Mouse (Mus musculus): Measurements from ENCODE around the gene Slain1. TPM values are rescaled to one million over a fixed set of nuclear protein-coding genes. Genes with fewer than 3 reads are reported as not detected.

Slain1 gene
- polyA plus RNA-seq, 1 experiment from 2014 or later: 13.0 TPM

DNA sequence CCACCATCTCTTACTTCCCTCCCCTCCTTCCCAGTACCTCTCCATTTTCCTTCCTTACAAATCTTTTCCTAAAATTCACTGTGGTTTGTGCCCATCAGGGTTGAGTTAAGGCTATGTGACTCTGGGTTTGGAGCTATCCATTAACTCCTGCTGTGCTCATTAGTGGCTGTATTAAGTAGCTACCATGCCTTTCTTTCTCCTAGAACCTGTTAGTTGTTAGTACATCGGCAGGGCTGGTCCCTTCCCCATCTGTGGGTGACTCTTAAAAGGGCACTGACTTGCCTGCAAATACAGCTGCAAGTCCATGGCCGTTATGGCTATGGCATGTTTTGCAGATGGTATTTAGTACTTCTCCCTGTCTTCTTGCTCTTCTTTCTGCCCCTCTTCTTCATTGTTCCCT is 58.6 kb downstream of the Slain1 start:
- Histone ChIP-seq H3K36me3 (ENCODE audit: control insufficient read depth, insufficient read depth, low read length) (peaks cover 13% of the 10 kb centered on the region; the same call in 1 of the 2 replicates), H3K27ac (ENCODE audit: low read length) (no peak overlapping the region), H3K9me3 (replicated peaks; ENCODE audit: control insufficient read depth, low read length, poor library complexity, severe bottlenecking) (no peaks in the 10 kb centered on the region), H3K9ac (ENCODE audit: low read depth, low read length) (no peak overlapping the region), H3K4me2 (ENCODE audit: low read length) (no peak overlapping the region), H3K4me1 (ENCODE audit: control insufficient read depth, insufficient read depth, low read length) (no peaks in the 10 kb centered on the region), H3K4me3 (ENCODE audit: low read depth, low read length) (no peak overlapping the region), H3K27me3 (ENCODE audit: control insufficient read depth, insufficient read depth, low read depth, low read length) (no peaks in the 10 kb centered on the region)
- no peak for ATAC-seq
- WGBS: 86% methylated on average over 2 of the region's 2 CpGs

DNA sequence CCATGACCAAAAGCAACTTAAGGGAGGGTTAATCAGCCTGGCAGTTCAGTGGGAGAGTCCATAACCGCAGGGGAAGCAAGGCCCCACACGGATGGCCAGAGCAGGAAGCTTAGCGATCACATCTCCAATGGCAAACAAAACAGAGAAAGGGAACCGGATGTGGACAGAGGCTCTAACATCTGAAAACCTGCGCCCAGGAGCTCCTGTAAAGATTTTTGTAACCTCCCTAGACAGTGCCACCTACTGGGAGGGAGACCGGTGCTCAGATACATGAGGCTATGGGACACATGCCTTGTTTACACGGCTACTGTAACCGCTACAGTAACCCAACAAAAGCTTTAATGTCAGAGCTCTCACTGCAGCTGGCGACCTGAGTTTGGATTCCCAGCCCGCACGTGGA is 59.2 kb downstream of the Slain1 start:
- no peak for ATAC-seq
- WGBS: 94% methylated on average over 11 of the region's 11 CpGs
- H3K4me1 ChIP-seq (ENCODE audit: control insufficient read depth, insufficient read depth, low read length): no peaks in the 10 kb centered on the region
- H3K27me3 ChIP-seq (ENCODE audit: control insufficient read depth, insufficient read depth, low read depth, low read length): no peaks in the 10 kb centered on the region
- no peak overlapping the region for H3K4me3 ChIP-seq (ENCODE audit: low read depth, low read length)
- no peaks in the 10 kb centered on the region for H3K9me3 ChIP-seq (replicated peaks; ENCODE audit: control insufficient read depth, low read length, poor library complexity, severe bottlenecking)
- H3K36me3 ChIP-seq (ENCODE audit: control insufficient read depth, insufficient read depth, low read length): peaks cover 10% of the 10 kb centered on the region; the same call in 1 of the 2 replicates
- no peak overlapping the region for H3K4me2 ChIP-seq (ENCODE audit: low read length)
- no peak overlapping the region for H3K27ac ChIP-seq (ENCODE audit: low read length)
- no peak overlapping the region for H3K9ac ChIP-seq (ENCODE audit: low read depth, low read length)

DNA sequence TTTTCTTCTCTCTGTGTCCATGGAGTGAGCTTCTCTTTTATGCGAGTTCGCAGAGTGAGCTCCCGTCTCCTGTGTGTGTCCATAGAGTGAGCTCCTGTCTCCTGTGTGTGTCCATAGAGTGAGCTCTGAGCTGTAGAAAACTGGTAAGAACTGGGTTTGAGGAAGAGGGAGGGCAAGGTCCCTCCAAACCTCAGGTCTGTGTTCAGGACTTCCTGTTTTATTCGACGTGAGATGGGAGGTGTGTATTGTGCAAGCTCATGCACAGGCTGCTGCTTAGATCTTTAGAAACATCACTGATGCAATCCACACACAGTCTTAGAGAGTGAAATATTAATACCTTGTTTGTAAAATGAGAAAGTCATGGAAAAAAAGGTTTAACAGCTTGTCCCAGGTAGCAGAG is 63.0 kb downstream of the Slain1 start:
- no peak overlapping the region for H3K9ac ChIP-seq (ENCODE audit: low read depth, low read length)
- no peak for ATAC-seq
- H3K27me3 ChIP-seq (ENCODE audit: control insufficient read depth, insufficient read depth, low read depth, low read length): no peaks in the 10 kb centered on the region
- H3K36me3 ChIP-seq (ENCODE audit: control insufficient read depth, insufficient read depth, low read length): 0 out of 2 replicates have a peak, but pooled peaks cover 3% of the 10 kb centered on the region
- no peak overlapping the region for H3K4me2 ChIP-seq (ENCODE audit: low read length)
- H3K4me1 ChIP-seq (ENCODE audit: control insufficient read depth, insufficient read depth, low read length): no peaks in the 10 kb centered on the region
- 93% methylated on average over 5 of the region's 5 CpGs for WGBS
- no peak overlapping the region for H3K4me3 ChIP-seq (ENCODE audit: low read depth, low read length)
- H3K27ac ChIP-seq (ENCODE audit: low read length): no peak overlapping the region
- H3K9me3 ChIP-seq (replicated peaks; ENCODE audit: control insufficient read depth, low read length, poor library complexity, severe bottlenecking): no peaks in the 10 kb centered on the region

DNA sequence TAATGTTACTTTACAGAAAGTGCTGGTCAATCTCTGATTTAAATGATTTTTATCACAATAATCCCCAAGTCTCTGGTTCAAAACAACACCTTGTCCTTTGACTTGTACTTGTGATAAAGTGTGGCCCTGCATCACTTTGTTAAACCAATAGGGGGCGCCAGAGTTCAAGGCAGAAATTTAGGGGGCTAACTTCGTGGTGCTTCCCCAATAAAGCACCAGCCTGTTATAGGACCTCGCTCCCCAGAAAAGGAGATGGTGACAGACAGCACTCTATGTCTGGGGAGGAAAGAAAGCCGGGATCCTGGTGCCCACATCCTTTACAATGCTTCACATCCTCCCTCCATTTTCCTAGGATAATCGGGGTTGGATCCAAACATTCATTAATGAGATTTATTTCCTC is 67.5 kb downstream of the Slain1 start:
- H3K4me2 ChIP-seq (ENCODE audit: low read length): no peak overlapping the region
- 42% methylated on average over 5 of the region's 5 CpGs for WGBS
- no peak for ATAC-seq
- H3K36me3 ChIP-seq (ENCODE audit: control insufficient read depth, insufficient read depth, low read length): no peaks in the 10 kb centered on the region
- H3K27me3 ChIP-seq (ENCODE audit: control insufficient read depth, insufficient read depth, low read depth, low read length): no peaks in the 10 kb centered on the region
- H3K4me1 ChIP-seq (ENCODE audit: control insufficient read depth, insufficient read depth, low read length): peaks cover 7% of the 10 kb centered on the region
- H3K9ac ChIP-seq (ENCODE audit: low read depth, low read length): no peak overlapping the region
- H3K27ac ChIP-seq (ENCODE audit: low read length): no peak overlapping the region
- no peaks in the 10 kb centered on the region for H3K9me3 ChIP-seq (replicated peaks; ENCODE audit: control insufficient read depth, low read length, poor library complexity, severe bottlenecking)
- H3K4me3 ChIP-seq (ENCODE audit: low read depth, low read length): no peak overlapping the region

DNA sequence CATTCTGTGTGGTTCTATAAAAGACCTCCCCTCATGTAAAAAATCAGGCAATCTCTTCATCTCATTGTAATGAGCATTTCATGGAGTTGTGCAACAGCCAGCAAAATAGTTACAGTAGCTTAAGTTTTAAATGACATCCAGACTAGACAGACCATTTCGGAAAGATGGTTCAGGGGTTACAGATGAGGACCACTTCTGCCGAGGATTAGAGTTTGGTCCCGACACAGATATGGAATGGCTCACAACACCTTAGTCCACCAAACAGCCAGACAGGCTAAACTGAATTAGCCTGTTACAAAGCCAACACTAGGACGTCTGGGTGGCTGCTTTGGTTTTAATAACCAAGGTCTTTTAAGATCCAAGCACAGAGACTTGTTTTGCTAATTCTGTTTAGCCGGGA is 68.0 kb downstream of the Slain1 start:
- no peaks in the 10 kb centered on the region for H3K27me3 ChIP-seq (ENCODE audit: control insufficient read depth, insufficient read depth, low read depth, low read length)
- H3K9ac ChIP-seq (ENCODE audit: low read depth, low read length): no peak overlapping the region
- no peaks in the 10 kb centered on the region for H3K36me3 ChIP-seq (ENCODE audit: control insufficient read depth, insufficient read depth, low read length)
- H3K4me3 ChIP-seq (ENCODE audit: low read depth, low read length): no peak overlapping the region
- H3K4me1 ChIP-seq (ENCODE audit: control insufficient read depth, insufficient read depth, low read length): peaks cover 7% of the 10 kb centered on the region
- no peak overlapping the region for H3K4me2 ChIP-seq (ENCODE audit: low read length)
- no peaks in the 10 kb centered on the region for H3K9me3 ChIP-seq (replicated peaks; ENCODE audit: control insufficient read depth, low read length, poor library complexity, severe bottlenecking)
- no peak for ATAC-seq
- H3K27ac ChIP-seq (ENCODE audit: low read length): no peak overlapping the region
- 67% methylated on average over 5 of the region's 5 CpGs for WGBS

DNA sequence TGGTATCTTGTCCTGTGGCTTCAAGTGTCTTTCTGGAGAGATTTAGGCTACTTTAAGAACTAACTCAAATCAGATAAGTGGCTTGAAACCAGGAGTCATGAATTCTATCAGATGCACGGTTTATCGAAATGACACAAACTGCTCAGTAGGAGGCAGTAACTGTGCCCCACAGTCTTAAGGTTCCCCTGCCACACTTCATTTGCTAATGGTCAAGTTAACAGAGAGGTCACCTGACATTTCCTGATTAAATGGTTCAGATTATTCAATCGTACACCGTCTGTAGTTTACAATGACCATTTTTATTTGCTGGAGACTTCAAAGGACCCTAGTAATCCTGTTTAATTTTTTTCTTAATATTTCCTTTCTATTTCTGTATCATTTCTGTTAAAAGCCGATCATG is 68.4 kb downstream of the Slain1 start:
- H3K4me2 ChIP-seq (ENCODE audit: low read length): no peak overlapping the region
- 0 out of 2 replicates have a peak, but pooled peaks have one; percentile 29 for ATAC-seq
- H3K27ac ChIP-seq (ENCODE audit: low read length): no peak overlapping the region
- no peaks in the 10 kb centered on the region for H3K27me3 ChIP-seq (ENCODE audit: control insufficient read depth, insufficient read depth, low read depth, low read length)
- no peak overlapping the region for H3K4me3 ChIP-seq (ENCODE audit: low read depth, low read length)
- H3K4me1 ChIP-seq (ENCODE audit: control insufficient read depth, insufficient read depth, low read length): peaks cover 7% of the 10 kb centered on the region
- 26% methylated on average over 5 of the region's 5 CpGs for WGBS
- no peaks in the 10 kb centered on the region for H3K9me3 ChIP-seq (replicated peaks; ENCODE audit: control insufficient read depth, low read length, poor library complexity, severe bottlenecking)
- no peak overlapping the region for H3K9ac ChIP-seq (ENCODE audit: low read depth, low read length)
- H3K36me3 ChIP-seq (ENCODE audit: control insufficient read depth, insufficient read depth, low read length): no peaks in the 10 kb centered on the region

DNA sequence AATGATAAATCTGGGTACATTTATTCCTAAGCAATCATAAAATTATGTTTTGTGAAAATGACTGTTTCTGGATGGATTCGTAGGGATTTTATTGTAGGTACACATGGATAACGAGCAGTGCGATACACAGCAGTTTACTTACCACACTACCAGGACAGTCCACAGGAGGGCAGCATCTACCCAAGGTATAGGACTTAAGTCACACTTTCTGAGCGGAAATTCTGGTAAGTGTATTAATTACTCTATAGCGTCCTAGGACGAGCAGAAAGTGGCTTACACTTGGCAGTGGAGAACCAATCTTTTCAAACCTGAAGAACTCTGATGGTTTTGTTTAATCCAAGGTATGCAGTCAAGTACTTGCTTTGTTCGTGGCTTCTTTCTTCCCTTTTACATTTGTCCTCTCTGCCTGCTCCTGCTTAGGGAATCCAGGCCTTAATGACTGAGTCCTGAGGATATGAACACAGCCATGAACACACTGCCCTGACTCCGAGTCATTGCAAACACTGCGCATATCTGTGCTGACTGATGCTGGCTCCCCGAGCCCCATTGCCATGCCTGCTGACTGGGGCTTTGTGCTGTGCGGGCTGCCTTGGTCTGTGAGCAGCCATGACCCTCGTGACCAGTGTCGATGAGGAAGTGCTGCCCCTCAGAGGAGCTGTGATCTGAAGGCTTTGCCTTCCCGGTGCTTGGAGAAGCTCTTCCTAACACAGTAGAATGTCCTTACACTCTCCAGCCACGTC is 69.0 kb downstream of the Slain1 start:
- Histone ChIP-seq H3K9me3 (replicated peaks; ENCODE audit: control insufficient read depth, low read length, poor library complexity, severe bottlenecking) (no peaks in the 10 kb centered on the region), H3K4me1 (ENCODE audit: control insufficient read depth, insufficient read depth, low read length) (peaks cover 7% of the 10 kb centered on the region), H3K27me3 (ENCODE audit: control insufficient read depth, insufficient read depth, low read depth, low read length) (no peaks in the 10 kb centered on the region), H3K4me2 (ENCODE audit: low read length) (peak overlapping the region; percentile 43), H3K4me3 (ENCODE audit: low read depth, low read length) (peak overlapping the region; percentile 16; the same call in 1 of the 2 replicates), H3K9ac (ENCODE audit: low read depth, low read length) (peak overlapping the region; percentile 53), H3K36me3 (ENCODE audit: control insufficient read depth, insufficient read depth, low read length) (no peaks in the 10 kb centered on the region), H3K27ac (ENCODE audit: low read length) (peak overlapping the region; percentile 65)
- WGBS: 5% methylated on average over 15 of the region's 15 CpGs
- ATAC-seq: peak; percentile 84

DNA sequence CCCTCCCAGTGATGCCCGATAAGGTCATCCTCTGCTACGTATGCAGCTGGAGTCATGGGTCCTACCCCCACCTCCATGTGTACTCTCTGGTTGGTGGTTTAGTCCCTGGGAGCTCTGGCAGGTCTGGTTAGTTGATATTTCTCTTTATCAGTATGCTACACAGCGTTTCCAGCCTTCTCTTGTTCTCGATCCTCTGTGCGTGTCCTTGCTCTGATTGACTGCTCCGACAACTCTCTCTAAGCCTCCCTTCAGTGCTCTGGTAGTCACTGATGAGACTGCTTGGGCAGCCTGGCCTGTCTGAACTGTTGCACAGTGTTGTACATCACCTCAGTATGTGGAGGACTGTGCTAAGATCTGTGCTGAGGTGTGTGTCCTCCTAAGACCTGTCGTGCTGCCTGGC is 70.1 kb downstream of the Slain1 start:
- H3K4me1 ChIP-seq (ENCODE audit: control insufficient read depth, insufficient read depth, low read length): peaks cover 7% of the 10 kb centered on the region
- no peak overlapping the region for H3K4me2 ChIP-seq (ENCODE audit: low read length)
- H3K4me3 ChIP-seq (ENCODE audit: low read depth, low read length): no peak overlapping the region
- no peaks in the 10 kb centered on the region for H3K27me3 ChIP-seq (ENCODE audit: control insufficient read depth, insufficient read depth, low read depth, low read length)
- 39% methylated on average over 7 of the region's 7 CpGs for WGBS
- H3K27ac ChIP-seq (ENCODE audit: low read length): no peak overlapping the region
- H3K9me3 ChIP-seq (replicated peaks; ENCODE audit: control insufficient read depth, low read length, poor library complexity, severe bottlenecking): no peaks in the 10 kb centered on the region
- H3K36me3 ChIP-seq (ENCODE audit: control insufficient read depth, insufficient read depth, low read length): no peaks in the 10 kb centered on the region
- 0 out of 2 replicates have a peak, but pooled peaks have one; percentile 27 for ATAC-seq
- no peak overlapping the region for H3K9ac ChIP-seq (ENCODE audit: low read depth, low read length)

DNA sequence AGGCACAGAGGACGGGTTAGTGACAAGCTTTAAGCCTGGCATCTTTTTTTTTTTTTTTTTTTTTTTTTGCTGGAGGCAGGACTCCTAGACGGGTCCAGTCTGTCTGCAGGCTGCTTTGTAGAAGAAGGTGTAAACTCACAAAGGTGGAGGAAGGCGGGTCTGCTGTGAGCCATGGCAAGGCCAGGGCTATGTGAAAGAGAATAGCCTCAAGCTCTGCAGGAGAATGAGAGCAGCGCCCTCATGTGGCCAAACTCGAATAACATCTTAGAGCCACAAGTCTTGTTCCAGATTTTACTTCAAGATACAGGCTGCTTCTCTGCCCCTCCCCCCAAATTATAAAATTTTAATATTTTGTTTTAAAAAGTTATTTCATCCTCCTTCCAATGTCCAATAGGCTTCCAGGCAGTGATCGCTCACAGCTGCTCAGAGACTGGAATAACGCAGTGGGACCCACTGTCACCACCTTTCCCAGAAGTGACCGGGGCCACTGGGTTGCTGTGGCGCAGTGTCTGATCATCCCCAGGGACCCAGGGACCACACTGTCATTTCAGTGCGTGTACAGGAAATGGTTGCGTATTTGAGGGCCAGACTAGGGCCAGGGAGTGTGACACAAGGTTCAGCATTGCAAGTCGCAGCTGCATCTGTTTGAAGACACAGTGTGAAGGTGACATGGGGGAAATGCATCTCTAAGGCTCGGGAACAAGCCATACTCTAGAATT is 70.8 kb downstream of the Slain1 start:
- Histone ChIP-seq H3K27me3 (ENCODE audit: control insufficient read depth, insufficient read depth, low read depth, low read length) (no peaks in the 10 kb centered on the region), H3K27ac (ENCODE audit: low read length) (no peak overlapping the region), H3K4me1 (ENCODE audit: control insufficient read depth, insufficient read depth, low read length) (peaks cover 7% of the 10 kb centered on the region), H3K9ac (ENCODE audit: low read depth, low read length) (no peak overlapping the region), H3K4me2 (ENCODE audit: low read length) (no peak overlapping the region), H3K4me3 (ENCODE audit: low read depth, low read length) (no peak overlapping the region), H3K36me3 (ENCODE audit: control insufficient read depth, insufficient read depth, low read length) (no peaks in the 10 kb centered on the region), H3K9me3 (replicated peaks; ENCODE audit: control insufficient read depth, low read length, poor library complexity, severe bottlenecking) (no peaks in the 10 kb centered on the region)
- WGBS: 55% methylated on average over 13 of the region's 13 CpGs
- peak; percentile 61 for ATAC-seq

Data from midbrain, embryonic 16.5 days (tissue).